Mouse (Mus musculus) spleen, adult 18-20 months (tissue): ENCODE measurements around the gene Hcls1.

Source experiments
- DNase-seq, 2 experiments: peaks; one replicate each; pipeline ENCODE4 v3.0.0; 2022; ENCODE audit warnings: mixed read lengths in 2 of 2

The Hcls1 gene

GRCm38 (mm10) chr16:36930231-36931136 is 4.3 kb upstream of the Hcls1 start:
- DNase-seq, result peak in 1 of 2 experiments; percentile 33

- no peak for DNase-seq
Observed at GRCm38 (mm10) chr16:36931381-36931780, 3.4 kb upstream of the Hcls1 start.

- DNase-seq, result no peak
Observed at GRCm38 (mm10) chr16:36931976-36932375, 2.8 kb upstream of the Hcls1 start.

GRCm38 (mm10) chr16:36932546-36932945 is 2.2 kb upstream of the Hcls1 start:
- DNase-seq, result no peak

GRCm38 (mm10) chr16:36934131-36934840 is 497 bp upstream of the Hcls1 start:
- DNase-seq, result peak in 1 of 2 experiments; percentile 28

GRCm38 (mm10) chr16:36935814-36936213 is 1.0 kb downstream of the Hcls1 start:
- no peak for DNase-seq

GRCm38 (mm10) chr16:36941137-36941727 is 6.4 kb downstream of the Hcls1 start:
- peak; percentile 45 to 57 for DNase-seq

- no peak for DNase-seq
Observed at GRCm38 (mm10) chr16:36941895-36942294, 7.1 kb downstream of the Hcls1 start.

GRCm38 (mm10) chr16:36943591-36943990 is 8.8 kb downstream of the Hcls1 start:
- no peak for DNase-seq

- no peak for DNase-seq
Observed at GRCm38 (mm10) chr16:36944895-36945424, 10.2 kb downstream of the Hcls1 start.

GRCm38 (mm10) chr16:36946459-36947159 is 11.8 kb downstream of the Hcls1 start:
- no peak for DNase-seq

- no peak for DNase-seq
Observed at GRCm38 (mm10) chr16:36947646-36948197, 12.9 kb downstream of the Hcls1 start.

- no peak for DNase-seq
Observed at GRCm38 (mm10) chr16:36949614-36950336, 15.0 kb downstream of the Hcls1 start.

- no peak for DNase-seq
Observed at GRCm38 (mm10) chr16:36951029-36951428, 16.2 kb downstream of the Hcls1 start.

- no peak for DNase-seq
Observed at GRCm38 (mm10) chr16:36955106-36955505, 20.3 kb downstream of the Hcls1 start.

- no peak for DNase-seq
Observed at GRCm38 (mm10) chr16:36963415-36963814, 28.6 kb downstream of the Hcls1 start.

- DNase-seq, result no peak
Observed at GRCm38 (mm10) chr16:36979127-36979526, 44.3 kb downstream of the Hcls1 start.

GRCm38 (mm10) chr16:36983796-36984195 is 49.0 kb downstream of the Hcls1 start:
- DNase-seq, result no peak

- DNase-seq, result peak; percentile 56 to 61
Observed at GRCm38 (mm10) chr16:36985636-36986042, 50.9 kb downstream of the Hcls1 start.

GRCm38 (mm10) chr16:36987399-36987798 is 52.6 kb downstream of the Hcls1 start:
- DNase-seq, result no peak

GRCm38 (mm10) chr16:36988066-36988465 is 53.3 kb downstream of the Hcls1 start:
- no peak for DNase-seq
